Mouse (Mus musculus) heart, embryonic 11.5 days (tissue): ENCODE data around the gene H2-DMa. TPM values are rescaled to one million over a fixed set of nuclear protein-coding genes. Genes with fewer than 3 reads are reported as not detected.

ENCODE experiments used
- ATAC-seq: fragments of 200-750 bp; cut with Nextera tagmentation; replicated peaks from 2 replicates; pipeline ENCODE4 v1.8.0; 2017; ENCODE audit warnings: moderate library complexity; ENCODE audit not compliant: insufficient number of reproducible peaks, low FRiP score, low TSS enrichment
- H3K27ac ChIP-seq: fragments of 300-500 bp; sonication (generic); 2 replicates; pipeline ENCODE4 v1.5.1; 2014; ENCODE audit warnings: mild to moderate bottlenecking, low read depth, low read length
- H3K27me3 ChIP-seq: fragments of 300-500 bp; sonication (generic); 2 replicates; pipeline ENCODE4 v1.6.1; 2014; ENCODE audit warnings: mild to moderate bottlenecking, low read length, mixed read lengths; ENCODE audit not compliant: control insufficient read depth, insufficient read depth
- H3K36me3 ChIP-seq: fragments of 300-500 bp; sonication (generic); 2 replicates; pipeline ENCODE4 v1.6.1; 2014; ENCODE audit warnings: mild to moderate bottlenecking, low read length, moderate library complexity, mixed read lengths; ENCODE audit not compliant: control insufficient read depth, insufficient read depth
- H3K4me1 ChIP-seq: fragments of 300-500 bp; sonication (generic); 2 replicates; pipeline ENCODE4 v1.6.1; 2014; ENCODE audit warnings: low read length; ENCODE audit not compliant: control insufficient read depth, insufficient read depth
- H3K4me2 ChIP-seq: fragments of 300-500 bp; sonication (generic); 2 replicates; pipeline ENCODE4 v1.6.1; 2014; ENCODE audit warnings: mild to moderate bottlenecking, moderate library complexity
- H3K4me3 ChIP-seq: fragments of 300-500 bp; sonication (generic); 2 replicates; pipeline ENCODE4 v1.5.1; 2014; ENCODE audit warnings: low read depth, low read length
- H3K9ac ChIP-seq: fragments of 300-500 bp; sonication (generic); 2 replicates; pipeline ENCODE4 v1.6.1; 2014; ENCODE audit warnings: mild to moderate bottlenecking, low read depth, low read length, moderate library complexity
- H3K9me3 ChIP-seq: fragments of 300-500 bp; sonication (generic); replicated peaks from 2 replicates; pipeline ENCODE4 v1.6.1; 2016; ENCODE audit warnings: low read length; ENCODE audit not compliant: control insufficient read depth
- whole genome bisulfite sequencing: fragments of 180-500 bp; shearing (Covaris S2); extraction: QIAGEN DNeasy Blood & Tissue Kit; methylation state at CpG from one replicate; pipeline ENCODE4 v1.1.7; 2014; ENCODE audit not compliant: insufficient replicate concordance; 5-methylcytosine and 5-hydroxymethylcytosine counted together
- polyA plus RNA-seq: library from polyadenylated mRNA; unstranded; fragments of >200 nt; fragmentation: Nextera tagmentation; extraction: Ambion mirVana; gene quantifications from 2 replicates; pipeline ENCODE4 v1.2.1, GENCODE M21; 2014

H2-DMa gene
- polyA plus RNA-seq, 1 experiment from 2014 or later = 8.1 TPM

DNA sequence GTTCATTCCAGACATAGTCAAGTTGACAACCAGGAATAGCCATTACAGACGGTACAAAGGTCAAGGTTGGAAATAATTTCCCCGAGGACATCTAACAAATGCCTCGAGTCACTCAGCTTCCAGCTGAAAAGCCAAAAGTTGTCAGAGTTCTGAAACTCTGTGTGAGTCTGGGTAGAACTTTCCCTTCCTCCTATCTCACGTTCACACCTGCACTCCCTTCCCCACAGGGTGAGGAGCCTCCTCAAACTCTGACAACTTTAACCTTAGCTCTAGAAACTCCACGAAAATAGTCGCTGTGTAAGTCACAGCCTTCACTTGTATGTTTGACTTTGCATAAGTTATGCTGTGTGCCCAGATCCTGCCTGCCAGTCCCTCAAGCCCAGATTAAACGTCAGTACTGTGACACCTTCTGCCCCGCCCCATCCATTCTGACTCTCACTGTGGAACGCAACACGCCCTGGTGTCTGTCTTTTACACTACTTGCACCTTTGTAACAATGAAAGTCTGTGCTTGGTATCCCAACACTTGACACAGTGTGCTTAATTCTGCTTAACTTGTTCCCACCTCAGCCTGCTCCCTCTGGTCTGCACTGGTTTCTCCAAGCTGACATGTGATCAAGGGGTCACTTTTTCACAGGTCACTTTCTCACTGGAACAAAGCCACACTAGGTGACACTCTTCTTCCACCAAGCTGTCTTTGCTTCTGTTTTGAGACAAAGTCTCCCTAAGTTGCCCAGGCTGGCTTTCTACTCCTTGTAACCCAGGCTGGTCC is 20.4 kb upstream of the H2-DMa start:
- H3K4me2 ChIP-seq = no peak overlapping the region
- no peaks in the 10 kb centered on the region for H3K36me3 ChIP-seq
- ATAC-seq = no peak
- no peaks in the 10 kb centered on the region for H3K9me3 ChIP-seq
- H3K4me3 ChIP-seq = no peak overlapping the region
- WGBS = 42% methylated on average over 10 of the region's 10 CpGs
- peaks cover 3% of the 10 kb centered on the region; the same call in 1 of the 2 replicates for H3K27me3 ChIP-seq
- H3K4me1 ChIP-seq = 0 out of 2 replicates have a peak, but pooled peaks cover 3% of the 10 kb centered on the region
- H3K9ac ChIP-seq = no peak overlapping the region
- no peak overlapping the region for H3K27ac ChIP-seq

- H3K4me2 ChIP-seq = no peak overlapping the region
- H3K9me3 ChIP-seq = no peaks in the 10 kb centered on the region
- H3K36me3 ChIP-seq = no peaks in the 10 kb centered on the region
- H3K4me3 ChIP-seq = no peak overlapping the region
- 0 out of 2 replicates have a peak, but pooled peaks cover 3% of the 10 kb centered on the region for H3K4me1 ChIP-seq
- H3K9ac ChIP-seq = no peak overlapping the region
- 66% methylated on average over 5 of the region's 5 CpGs for WGBS
- peaks cover 3% of the 10 kb centered on the region; the same call in 1 of the 2 replicates for H3K27me3 ChIP-seq
- H3K27ac ChIP-seq = no peak overlapping the region
- no peak for ATAC-seq
Measured at GRCm38 (mm10) chr17:34099531-34099930, 19.8 kb upstream of the H2-DMa start.

GRCm38 (mm10) chr17:34101185-34101584 is 18.2 kb upstream of the H2-DMa start:
- no peak overlapping the region for H3K4me2 ChIP-seq
- no peak overlapping the region for H3K4me3 ChIP-seq
- H3K27ac ChIP-seq = no peak overlapping the region
- H3K9ac ChIP-seq = no peak overlapping the region
- no peak for ATAC-seq
- no peaks in the 10 kb centered on the region for H3K36me3 ChIP-seq
- H3K27me3 ChIP-seq = peaks cover 3% of the 10 kb centered on the region; the same call in 1 of the 2 replicates
- WGBS = 27% methylated on average over 5 of the region's 5 CpGs
- H3K9me3 ChIP-seq = no peaks in the 10 kb centered on the region
- H3K4me1 ChIP-seq = 0 out of 2 replicates have a peak, but pooled peaks cover 3% of the 10 kb centered on the region

DNA sequence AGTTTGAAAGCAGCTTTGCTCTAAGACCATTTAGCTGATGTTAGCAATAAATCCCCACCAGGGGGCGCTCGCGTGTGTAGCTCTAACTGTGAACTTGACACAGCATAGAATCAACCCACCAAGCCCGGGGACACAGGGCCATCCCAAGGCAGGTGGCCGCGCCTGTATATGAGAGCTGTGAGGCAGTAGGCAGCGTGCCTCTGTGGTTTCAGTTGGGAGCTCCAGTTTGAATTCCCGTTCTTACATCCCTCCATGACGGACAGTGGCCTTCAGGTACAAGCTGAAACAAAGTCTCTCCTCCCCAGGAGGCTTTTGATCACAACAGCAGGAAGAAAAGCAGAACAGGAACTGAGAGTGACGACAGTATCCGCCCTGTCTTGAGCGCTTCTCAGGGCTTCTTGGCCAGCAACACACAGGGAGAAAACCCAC is 17.7 kb upstream of the H2-DMa start:
- no peak overlapping the region for H3K27ac ChIP-seq
- H3K4me3 ChIP-seq = 0 out of 2 replicates have a peak overlapping the region, but pooled peaks have one; percentile 25
- H3K4me1 ChIP-seq = 0 out of 2 replicates have a peak, but pooled peaks cover 3% of the 10 kb centered on the region
- no peaks in the 10 kb centered on the region for H3K36me3 ChIP-seq
- ATAC-seq = 0 out of 2 replicates have a peak, but pooled peaks have one; percentile 57
- 5% methylated on average over 12 of the region's 12 CpGs for WGBS
- no peak overlapping the region for H3K9ac ChIP-seq
- peaks cover 3% of the 10 kb centered on the region; the same call in 1 of the 2 replicates for H3K27me3 ChIP-seq
- no peaks in the 10 kb centered on the region for H3K9me3 ChIP-seq
- H3K4me2 ChIP-seq = peak overlapping the region; percentile 58

DNA sequence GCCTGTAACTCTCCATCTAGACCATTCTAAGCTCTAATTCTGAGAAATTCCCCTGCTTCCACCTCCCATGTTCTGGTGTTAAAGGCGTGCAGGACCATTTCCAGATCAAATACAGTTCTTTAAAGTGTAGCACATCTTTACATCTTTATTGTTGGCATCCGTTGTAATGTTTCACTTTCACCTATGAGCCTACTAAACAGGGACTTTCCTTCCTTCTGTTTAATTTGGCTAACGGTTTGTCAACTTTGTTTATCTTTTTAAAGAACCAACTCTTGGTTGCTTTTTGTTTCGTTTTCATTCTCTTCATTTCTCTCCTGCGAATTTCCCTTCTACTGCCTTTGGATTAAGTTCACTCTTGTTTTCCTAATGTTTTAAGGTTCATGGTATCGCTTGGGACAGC is 16.5 kb upstream of the H2-DMa start:
- Histone ChIP-seq H3K9me3 (no peaks in the 10 kb centered on the region), H3K9ac (no peak overlapping the region), H3K4me3 (no peak overlapping the region), H3K36me3 (no peaks in the 10 kb centered on the region), H3K27ac (no peak overlapping the region), H3K4me2 (no peak overlapping the region), H3K4me1 (0 out of 2 replicates have a peak, but pooled peaks cover 3% of the 10 kb centered on the region), H3K27me3 (peaks cover 3% of the 10 kb centered on the region; the same call in 1 of the 2 replicates)
- WGBS = 72% methylated on average over 6 of the region's 6 CpGs
- no peak for ATAC-seq

GRCm38 (mm10) chr17:34104804-34105203 is 14.5 kb upstream of the H2-DMa start:
- H3K9ac ChIP-seq = no peak overlapping the region
- H3K4me2 ChIP-seq = no peak overlapping the region
- 0 out of 2 replicates have a peak, but pooled peaks cover 3% of the 10 kb centered on the region for H3K4me1 ChIP-seq
- H3K4me3 ChIP-seq = no peak overlapping the region
- H3K36me3 ChIP-seq = no peaks in the 10 kb centered on the region
- no peak overlapping the region for H3K27ac ChIP-seq
- no peaks in the 10 kb centered on the region for H3K27me3 ChIP-seq
- no peaks in the 10 kb centered on the region for H3K9me3 ChIP-seq
- 76% methylated on average over 9 of the region's 9 CpGs for WGBS
- no peak for ATAC-seq

DNA sequence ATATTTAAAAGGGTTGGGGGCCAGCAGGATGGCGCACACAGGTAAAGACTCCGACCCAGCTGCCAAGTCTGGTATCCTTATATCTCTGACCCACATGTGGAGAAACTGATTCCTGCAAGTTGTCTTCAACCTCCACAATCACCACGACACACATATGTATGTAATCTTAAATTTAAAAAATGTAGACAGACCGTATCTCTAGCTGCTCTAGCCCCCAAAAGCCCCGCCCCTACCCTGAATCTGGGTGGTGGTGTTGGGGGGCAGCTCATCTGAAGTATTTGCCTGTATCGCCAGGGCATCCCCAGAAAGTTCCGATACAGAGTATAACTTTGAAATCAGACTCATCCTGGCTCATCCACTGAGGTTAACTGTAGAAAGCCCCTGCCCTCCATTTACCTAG is 12.8 kb upstream of the H2-DMa start:
- H3K4me3 ChIP-seq = no peak overlapping the region
- no peak overlapping the region for H3K9ac ChIP-seq
- no peak overlapping the region for H3K27ac ChIP-seq
- H3K4me1 ChIP-seq = 0 out of 2 replicates have a peak, but pooled peaks cover 1% of the 10 kb centered on the region
- no peak for ATAC-seq
- no peaks in the 10 kb centered on the region for H3K9me3 ChIP-seq
- no peaks in the 10 kb centered on the region for H3K27me3 ChIP-seq
- no peak overlapping the region for H3K4me2 ChIP-seq
- 82% methylated on average over 7 of the region's 7 CpGs for WGBS
- H3K36me3 ChIP-seq = peaks cover 11% of the 10 kb centered on the region

DNA sequence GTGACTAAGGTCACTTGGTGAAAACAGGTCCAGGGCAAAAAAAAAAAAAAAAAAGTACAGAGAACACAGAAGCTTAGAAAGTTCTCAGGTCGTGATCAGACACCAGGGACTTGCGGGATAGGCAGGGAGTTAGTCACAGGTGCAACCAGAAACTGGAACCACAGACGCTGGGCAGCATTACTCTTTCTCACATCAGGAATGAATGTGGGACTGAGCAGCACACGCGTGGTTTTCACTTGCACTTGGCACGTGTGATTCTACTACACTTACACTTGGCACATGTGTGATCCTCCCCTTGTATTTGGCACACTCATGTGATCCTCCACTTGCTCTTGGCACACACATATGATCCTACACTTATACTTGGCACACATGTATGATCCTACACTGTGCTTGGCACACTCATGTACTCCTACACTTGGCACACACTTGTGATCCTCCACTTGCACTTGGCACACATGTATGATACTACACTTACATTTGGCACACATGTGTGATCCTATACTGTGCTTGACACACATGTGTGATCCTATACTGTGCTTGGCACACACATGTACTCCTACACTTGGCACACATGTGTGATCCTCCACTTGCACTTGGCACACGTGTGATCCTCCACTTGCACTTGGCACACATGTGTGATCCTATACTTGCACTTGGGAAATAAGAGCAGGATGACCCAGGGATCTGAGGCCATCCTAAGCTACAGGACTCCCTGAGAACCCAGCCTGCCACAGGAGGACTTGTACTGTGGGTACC is 12.1 kb upstream of the H2-DMa start:
- Histone ChIP-seq H3K9me3 (no peaks in the 10 kb centered on the region), H3K27ac (no peak overlapping the region), H3K4me1 (no peaks in the 10 kb centered on the region), H3K9ac (no peak overlapping the region), H3K36me3 (peaks cover 18% of the 10 kb centered on the region), H3K4me3 (no peak overlapping the region), H3K27me3 (no peaks in the 10 kb centered on the region), H3K4me2 (no peak overlapping the region)
- 78% methylated on average over 7 of the region's 7 CpGs for WGBS
- no peak for ATAC-seq
